Mouse (Mus musculus) c-Kit-negative CD71-positive TER-119-positive erythroid progenitor cells, embryonic 14.5 days (primary cell): ENCODE measurements around the gene Mcrs1.

Source experiments
- DNase-seq: peaks from one replicate; pipeline ENCODE4 v3.0.0-alpha.2; 2013; ENCODE audit warnings: low read depth, low spot score

Gene Mcrs1

GRCm38 (mm10) chr15:99213183-99213582, 38.6 kb downstream of the Mcrs1 start:
- no peak for DNase-seq

- DNase-seq: no peak
Observed at GRCm38 (mm10) chr15:99205959-99206358, 45.8 kb downstream of the Mcrs1 start.

GRCm38 (mm10) chr15:99198761-99199160, 53.0 kb downstream of the Mcrs1 start:
- no peak for DNase-seq

GRCm38 (mm10) chr15:99195043-99195442, 56.7 kb downstream of the Mcrs1 start:
- DNase-seq: no peak

GRCm38 (mm10) chr15:99194358-99194757, 57.4 kb downstream of the Mcrs1 start:
- DNase-seq: no peak
